Mouse (Mus musculus): Measurements from ENCODE around the gene Chrnd. TPM values are rescaled to one million over a fixed set of nuclear protein-coding genes. Genes with fewer than 3 reads are reported as not detected.

The Chrnd gene
- polyA plus RNA-seq, 1 experiment from 2014 or later: 0.13 TPM

- Histone ChIP-seq H3K27me3 (peaks cover 85% of the 10 kb centered on the region), H3K9me3 (replicated peaks) (no peaks in the 10 kb centered on the region), H3K4me1 (replicated peaks) (peaks cover 5% of the 10 kb centered on the region), H3K27ac (no peak overlapping the region), H3K4me2 (no peak overlapping the region), H3K9ac (no peak overlapping the region), H3K4me3 (replicated peaks) (no peak overlapping the region), H3K36me3 (no peaks in the 10 kb centered on the region)
- DNase-seq (no peak), ATAC-seq (ENCODE audit: low read depth) (no peak)
- 19% methylated on average over 13 of the region's 13 CpGs for WGBS (ENCODE audit: insufficient replicate concordance)
Measured at GRCm38 (mm10) chr1:87185526-87185925, 4.9 kb upstream of the Chrnd start.

DNA sequence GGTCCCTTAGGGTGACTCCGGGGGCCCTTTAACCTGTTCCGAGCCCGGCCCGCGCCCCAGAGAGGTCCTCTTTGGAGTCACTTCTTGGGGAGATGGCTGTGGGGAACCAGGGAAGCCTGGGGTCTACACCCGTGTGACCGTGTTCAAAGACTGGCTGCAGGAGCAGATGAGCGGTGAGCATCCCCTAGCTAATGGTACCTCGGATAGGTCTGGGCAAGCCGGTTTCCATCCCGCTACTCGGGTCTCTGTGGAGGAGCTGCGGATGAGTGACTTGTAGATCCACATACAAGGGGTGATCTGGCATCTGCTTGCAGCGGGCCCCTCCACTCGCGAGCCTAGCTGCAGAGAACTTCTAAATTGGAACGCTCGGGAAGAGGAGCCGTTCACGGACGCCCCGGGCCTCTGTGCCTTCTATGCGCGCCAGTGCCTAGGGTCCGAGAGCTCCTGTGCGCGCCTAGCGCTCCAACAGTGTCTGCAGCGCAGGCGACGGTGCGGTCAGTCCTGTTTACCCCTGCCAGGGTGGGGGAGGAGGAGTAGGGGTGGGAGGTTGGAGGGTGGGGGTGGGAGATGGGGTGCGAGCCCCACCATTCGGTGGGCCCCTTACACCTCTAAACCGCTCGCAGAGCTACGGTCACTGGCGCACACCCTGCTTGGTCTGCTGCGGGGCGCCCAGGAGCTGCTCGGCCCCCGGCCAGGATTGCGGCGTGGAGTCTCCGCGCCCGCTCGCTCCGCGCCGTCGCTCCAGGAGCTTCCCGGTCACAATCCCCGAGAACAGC is 4.0 kb upstream of the Chrnd start:
- Histone ChIP-seq H3K4me3 (replicated peaks) (peak overlapping the region; percentile 45), H3K27me3 (peaks cover 89% of the 10 kb centered on the region), H3K4me1 (replicated peaks) (peaks cover 5% of the 10 kb centered on the region), H3K27ac (no peak overlapping the region), H3K36me3 (no peaks in the 10 kb centered on the region), H3K9ac (no peak overlapping the region), H3K4me2 (peak overlapping the region; percentile 68), H3K9me3 (replicated peaks) (no peaks in the 10 kb centered on the region)
- DNase-seq: no peak
- whole genome bisulfite sequencing (ENCODE audit: insufficient replicate concordance): 3% methylated on average over 54 of the region's 54 CpGs
- no peak for ATAC-seq (ENCODE audit: low read depth)

- H3K27me3 ChIP-seq: peaks cover 83% of the 10 kb centered on the region
- peak; percentile 23 for DNase-seq
- H3K9me3 ChIP-seq (replicated peaks): no peaks in the 10 kb centered on the region
- peaks cover 5% of the 10 kb centered on the region for H3K4me1 ChIP-seq (replicated peaks)
- no peak overlapping the region for H3K9ac ChIP-seq
- no peaks in the 10 kb centered on the region for H3K36me3 ChIP-seq
- no peak overlapping the region for H3K27ac ChIP-seq
- peak overlapping the region; percentile 45 for H3K4me3 ChIP-seq (replicated peaks)
- ATAC-seq (ENCODE audit: low read depth): no peak
- H3K4me2 ChIP-seq: peak overlapping the region; percentile 68
- WGBS (ENCODE audit: insufficient replicate concordance): under 1% methylated on average over 15 of the region's 15 CpGs
Measured at GRCm38 (mm10) chr1:87187037-87187355, 3.4 kb upstream of the Chrnd start.

DNA sequence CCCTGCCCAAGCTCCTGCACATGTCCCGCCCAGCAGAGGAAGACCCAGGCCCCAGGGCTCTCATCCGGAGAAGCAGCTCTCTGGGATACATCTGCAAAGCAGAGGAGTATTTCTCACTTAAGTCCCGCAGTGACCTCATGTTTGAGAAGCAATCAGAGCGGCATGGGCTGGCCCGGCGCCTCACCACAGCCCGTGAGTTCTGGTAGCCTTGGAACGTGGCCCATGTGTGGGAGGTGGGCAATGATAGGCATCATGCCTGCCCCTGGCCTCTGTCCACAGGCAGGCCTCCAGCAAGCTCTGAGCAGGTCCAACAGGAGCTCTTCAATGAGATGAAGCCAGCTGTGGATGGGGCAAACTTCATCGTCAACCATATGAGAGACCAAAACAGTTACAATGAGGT is 6.9 kb downstream of the Chrnd start:
- Histone ChIP-seq H3K27me3 (0 out of 2 replicates have a peak, but pooled peaks cover 5% of the 10 kb centered on the region), H3K27ac (no peak overlapping the region), H3K4me2 (no peak overlapping the region), H3K9me3 (replicated peaks) (no peaks in the 10 kb centered on the region), H3K4me3 (replicated peaks) (no peak overlapping the region), H3K36me3 (no peaks in the 10 kb centered on the region), H3K4me1 (replicated peaks) (no peaks in the 10 kb centered on the region), H3K9ac (no peak overlapping the region)
- ATAC-seq (ENCODE audit: low read depth) (no peak), DNase-seq (no peak)
- 65% methylated on average over 9 of the region's 9 CpGs for WGBS (ENCODE audit: insufficient replicate concordance)

DNA sequence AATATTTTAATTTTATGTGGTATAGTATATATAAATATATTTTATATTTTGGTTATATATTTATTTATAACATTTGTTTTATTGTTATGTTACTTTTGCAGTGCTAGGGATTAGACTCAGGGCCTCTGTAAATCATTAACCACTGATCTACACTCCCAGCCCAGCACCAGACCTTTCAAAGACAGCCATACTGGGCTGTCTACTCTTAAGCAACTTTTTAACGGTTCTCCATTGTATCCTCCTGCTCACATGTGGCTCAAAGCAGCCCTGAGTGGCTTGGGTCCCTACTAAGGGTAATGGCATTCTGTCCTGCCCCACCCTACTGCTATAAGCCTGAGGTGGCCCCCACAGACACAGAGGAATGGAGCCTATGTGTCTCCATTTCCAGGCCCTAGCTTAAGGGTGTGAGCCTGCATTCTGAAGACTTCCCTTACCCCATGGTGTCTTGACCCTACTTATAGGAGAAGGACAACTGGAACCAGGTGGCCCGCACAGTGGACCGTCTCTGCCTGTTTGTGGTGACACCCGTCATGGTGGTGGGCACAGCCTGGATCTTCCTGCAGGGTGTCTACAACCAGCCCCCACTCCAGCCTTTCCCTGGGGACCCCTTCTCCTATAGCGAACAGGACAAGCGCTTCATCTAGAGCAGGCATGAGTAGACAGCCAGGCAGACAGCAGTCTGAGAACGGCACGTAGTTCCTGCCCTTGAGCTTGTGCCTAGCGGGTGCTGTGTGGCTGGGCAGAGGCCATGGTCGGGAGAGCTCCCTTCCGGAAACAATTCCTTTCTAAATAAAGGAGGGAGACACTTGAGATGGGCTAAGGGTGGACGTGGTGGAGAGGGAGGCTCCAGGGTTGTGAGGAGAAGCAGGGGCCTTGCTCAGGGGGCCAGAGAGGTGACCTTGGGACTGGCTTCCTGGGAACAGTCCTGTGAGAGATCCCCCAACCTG is 8.0 kb downstream of the Chrnd start:
- Histone ChIP-seq H3K36me3 (no peaks in the 10 kb centered on the region), H3K9ac (no peak overlapping the region), H3K4me2 (no peak overlapping the region), H3K9me3 (replicated peaks) (no peaks in the 10 kb centered on the region), H3K27me3 (0 out of 2 replicates have a peak, but pooled peaks cover 5% of the 10 kb centered on the region), H3K27ac (no peak overlapping the region), H3K4me3 (replicated peaks) (no peak overlapping the region), H3K4me1 (replicated peaks) (no peaks in the 10 kb centered on the region)
- WGBS (ENCODE audit: insufficient replicate concordance): 63% methylated on average over 12 of the region's 12 CpGs
- DNase-seq (no peak), ATAC-seq (ENCODE audit: low read depth) (0 out of 2 replicates have a peak, but pooled peaks have one; percentile 31)

GRCm38 (mm10) chr1:87200811-87201210 is 10.4 kb downstream of the Chrnd start:
- H3K36me3 ChIP-seq: no peaks in the 10 kb centered on the region
- no peak overlapping the region for H3K4me3 ChIP-seq (replicated peaks)
- no peak overlapping the region for H3K9ac ChIP-seq
- no peak overlapping the region for H3K27ac ChIP-seq
- DNase-seq (no peak), ATAC-seq (ENCODE audit: low read depth) (no peak)
- H3K4me2 ChIP-seq: no peak overlapping the region
- no peaks in the 10 kb centered on the region for H3K9me3 ChIP-seq (replicated peaks)
- no peaks in the 10 kb centered on the region for H3K4me1 ChIP-seq (replicated peaks)
- H3K27me3 ChIP-seq: peaks cover 16% of the 10 kb centered on the region
- WGBS (ENCODE audit: insufficient replicate concordance): 26% methylated on average over 2 of the region's 2 CpGs

DNA sequence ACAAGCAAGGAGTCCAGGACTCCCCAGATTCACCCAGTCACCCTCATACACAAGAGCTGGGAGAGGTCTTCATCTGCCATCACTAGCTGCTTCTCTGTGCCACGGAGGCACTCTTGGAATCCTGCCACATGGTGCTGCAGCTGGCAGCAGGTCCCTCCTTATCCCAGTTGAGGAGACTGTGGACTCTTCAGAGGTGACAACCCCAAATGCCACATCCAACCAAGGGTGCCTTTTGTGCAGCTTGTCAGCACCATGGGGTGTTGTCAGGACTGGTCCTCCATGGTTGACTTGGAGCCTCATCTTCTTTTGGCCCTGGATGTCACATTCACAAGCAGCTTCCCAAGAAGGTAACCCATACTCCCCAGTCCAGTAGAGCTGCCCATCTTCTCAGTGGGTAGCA is 11.4 kb downstream of the Chrnd start:
- DNase-seq (no peak), ATAC-seq (ENCODE audit: low read depth) (no peak)
- Histone ChIP-seq H3K4me2 (no peak overlapping the region), H3K4me3 (replicated peaks) (no peak overlapping the region), H3K36me3 (no peaks in the 10 kb centered on the region), H3K27me3 (peaks cover 27% of the 10 kb centered on the region), H3K4me1 (replicated peaks) (no peaks in the 10 kb centered on the region), H3K27ac (no peak overlapping the region), H3K9ac (no peak overlapping the region), H3K9me3 (replicated peaks) (no peaks in the 10 kb centered on the region)
- 57% methylated on average over 1 of the region's 1 CpGs for WGBS (ENCODE audit: insufficient replicate concordance)

- Histone ChIP-seq H3K9ac (no peak overlapping the region), H3K4me3 (replicated peaks) (no peak overlapping the region), H3K27me3 (peaks cover 41% of the 10 kb centered on the region), H3K4me1 (replicated peaks) (no peaks in the 10 kb centered on the region), H3K9me3 (replicated peaks) (no peaks in the 10 kb centered on the region), H3K27ac (no peak overlapping the region), H3K36me3 (no peaks in the 10 kb centered on the region), H3K4me2 (no peak overlapping the region)
- DNase-seq: no peak
- ATAC-seq (ENCODE audit: low read depth): no peak
- WGBS (ENCODE audit: insufficient replicate concordance): 69% methylated on average over 5 of the region's 5 CpGs
Measured at GRCm38 (mm10) chr1:87203779-87204178, 13.4 kb downstream of the Chrnd start.

DNA sequence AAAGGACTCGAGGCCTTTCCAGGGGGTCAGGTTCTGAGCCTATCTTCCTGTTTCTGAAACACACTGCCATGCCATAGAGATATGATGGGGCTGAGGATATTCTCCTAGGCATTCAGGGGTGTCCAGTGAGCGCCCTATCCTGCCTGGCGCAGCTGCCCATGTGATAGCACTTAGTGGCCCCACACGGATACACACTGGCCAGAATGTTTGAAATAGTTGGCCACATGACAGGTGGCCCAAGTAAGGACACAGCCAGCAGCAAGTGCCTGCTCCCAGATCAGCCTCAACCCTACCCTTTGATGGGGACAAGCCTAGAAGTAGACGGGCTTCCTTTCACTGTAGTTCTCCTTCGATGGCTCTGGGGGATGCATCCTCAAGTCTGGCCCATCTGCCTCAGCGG is 14.1 kb downstream of the Chrnd start, which contains the start of gene Chrng:
Chrng (plus strand) TSS at position 193 of the 400 bp plus-strand sequence.
- Histone ChIP-seq H3K4me3 (replicated peaks) (no peak within 1 kb of the TSS), H3K27ac (no peak within 1 kb of the TSS), H3K4me2 (no peak within 1 kb of the TSS), H3K36me3 (no peaks in the 10 kb centered on the region), H3K4me1 (replicated peaks) (no peaks in the 10 kb centered on the region), H3K9ac (no peak within 1 kb of the TSS), H3K9me3 (replicated peaks) (no peaks in the 10 kb centered on the region), H3K27me3 (peaks cover 41% of the 10 kb centered on the region)
- 67% methylated on average over 7 of the region's 7 CpGs for WGBS (ENCODE audit: insufficient replicate concordance)
- no peak for DNase-seq
- no peak for ATAC-seq (ENCODE audit: low read depth)

DNA sequence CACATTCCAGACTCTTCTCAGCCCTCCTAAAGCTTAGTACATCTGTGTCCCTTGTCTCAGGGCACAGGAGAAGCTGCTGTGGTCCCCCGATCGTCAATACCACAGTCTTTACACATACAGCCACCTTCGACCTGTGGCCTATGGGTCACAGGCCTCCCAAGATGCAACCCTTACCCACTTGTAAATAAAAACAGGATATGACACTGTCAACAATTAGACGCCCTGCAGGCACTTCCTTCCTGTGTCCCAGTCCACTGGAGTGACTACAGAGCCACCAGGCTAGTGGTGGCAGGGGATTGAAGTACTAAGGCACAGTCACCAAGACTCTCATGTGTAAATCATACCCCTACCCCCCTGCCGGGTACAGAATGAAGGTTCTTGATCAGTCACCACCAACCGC is 14.6 kb downstream of the Chrnd start:
- DNase-seq (no peak), ATAC-seq (ENCODE audit: low read depth) (no peak)
- Histone ChIP-seq H3K36me3 (no peaks in the 10 kb centered on the region), H3K27ac (no peak overlapping the region), H3K9ac (no peak overlapping the region), H3K4me1 (replicated peaks) (no peaks in the 10 kb centered on the region), H3K4me3 (replicated peaks) (no peak overlapping the region), H3K27me3 (peaks cover 41% of the 10 kb centered on the region), H3K4me2 (no peak overlapping the region), H3K9me3 (replicated peaks) (no peaks in the 10 kb centered on the region)
- 32% methylated on average over 6 of the region's 6 CpGs for WGBS (ENCODE audit: insufficient replicate concordance)

DNA sequence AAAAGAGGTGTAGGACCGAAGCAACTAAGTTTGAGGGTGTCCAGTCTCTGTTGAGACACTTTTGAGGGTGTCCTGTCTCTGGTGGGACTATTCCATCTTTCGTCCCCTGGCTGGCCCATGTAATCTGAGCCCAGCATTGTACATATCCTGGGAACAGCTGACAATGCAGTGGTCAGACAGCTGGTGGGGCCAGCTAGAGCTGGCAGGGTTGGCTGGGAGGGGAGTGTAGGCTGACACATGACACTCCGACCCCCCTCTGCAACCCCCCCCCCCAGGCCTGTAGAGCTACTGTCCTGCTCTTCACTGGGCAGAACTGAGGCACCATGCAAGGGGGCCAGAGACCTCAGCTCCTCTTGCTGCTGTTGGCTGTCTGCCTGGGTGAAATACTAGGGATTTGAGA is 15.1 kb downstream of the Chrnd start:
- H3K27me3 ChIP-seq: peaks cover 41% of the 10 kb centered on the region
- H3K27ac ChIP-seq: no peak overlapping the region

More for the DNA sequence above, 15.1 kb downstream of the Chrnd start:
- Histone ChIP-seq H3K4me3 (replicated peaks) (no peak overlapping the region), H3K4me1 (replicated peaks) (no peaks in the 10 kb centered on the region), H3K9ac (no peak overlapping the region), H3K9me3 (replicated peaks) (no peaks in the 10 kb centered on the region), H3K36me3 (no peaks in the 10 kb centered on the region), H3K4me2 (no peak overlapping the region)
- ATAC-seq (ENCODE audit: low read depth) (no peak), DNase-seq (no peak)
- 38% methylated on average over 3 of the region's 3 CpGs for WGBS (ENCODE audit: insufficient replicate concordance)

Measured in liver, embryonic 13.5 days (tissue).